Mouse (Mus musculus) embryonic facial prominence, embryonic 13.5 days (tissue): ENCODE measurements around the gene Esrrg. TPM values are rescaled to one million over a fixed set of nuclear protein-coding genes. Genes with fewer than 3 reads are reported as not detected.

Experiments used
- ATAC-seq: fragments of 200-750 bp; cut with Nextera tagmentation; 2 replicates; pipeline ENCODE4 v1.8.0; 2017; ENCODE audit warnings: low read depth; ENCODE audit not compliant: insufficient number of reproducible peaks, insufficient read depth, low FRiP score, low TSS enrichment
- H3K27ac ChIP-seq: fragments of 300-500 bp; sonication (generic); 2 replicates; pipeline ENCODE4 v1.5.1; 2015; ENCODE audit warnings: moderate library complexity, mild to moderate bottlenecking, inconsistent platforms
- H3K27me3 ChIP-seq: fragments of 300-500 bp; sonication (generic); 2 replicates; pipeline ENCODE4 v1.6.1; 2015; ENCODE audit warnings: mild to moderate bottlenecking, inconsistent platforms
- H3K36me3 ChIP-seq: fragments of 300-500 bp; sonication (generic); 2 replicates; pipeline ENCODE4 v1.6.1; 2015; ENCODE audit warnings: mild to moderate bottlenecking, inconsistent platforms
- H3K4me1 ChIP-seq: fragments of 300-500 bp; sonication (generic); 2 replicates; pipeline ENCODE4 v1.6.1; 2015; ENCODE audit warnings: inconsistent platforms
- H3K4me2 ChIP-seq: fragments of 300-500 bp; sonication (generic); 2 replicates; pipeline ENCODE4 v1.6.1; 2015; ENCODE audit warnings: moderate library complexity, mild to moderate bottlenecking, inconsistent platforms
- H3K4me3 ChIP-seq: fragments of 300-500 bp; sonication (generic); 2 replicates; pipeline ENCODE4 v1.5.1; 2015; ENCODE audit warnings: mild to moderate bottlenecking, inconsistent platforms
- H3K9ac ChIP-seq: fragments of 300-500 bp; sonication (generic); 2 replicates; pipeline ENCODE4 v1.6.1; 2015; ENCODE audit warnings: mild to moderate bottlenecking, inconsistent platforms
- H3K9me3 ChIP-seq: fragments of 300-500 bp; sonication (generic); 2 replicates; pipeline ENCODE4 v1.6.1; 2016; ENCODE audit warnings: inconsistent platforms
- WGBS: fragments of 180-500 bp; shearing (Covaris S2); methylation state at CpG from one replicate; pipeline ENCODE4 v1.1.7; 2015; ENCODE audit warnings: mixed read lengths; 5-methylcytosine and 5-hydroxymethylcytosine counted together
- polyA plus RNA-seq: library from polyadenylated mRNA; unstranded; fragments of >200 nt; fragmentation: Nextera tagmentation; extraction: Ambion mirVana; gene quantifications from 2 replicates; pipeline ENCODE4 v1.2.1, GENCODE M21; 2015

Esrrg gene
- polyA plus RNA-seq, 1 experiment from 2014 or later: 1.00 TPM

GRCm38 (mm10) chr1:187650786-187651687, 42.4 kb downstream of the Esrrg start:
- ATAC-seq: no peak
- Histone ChIP-seq H3K4me1 (peaks cover 18% of the 10 kb centered on the region), H3K4me2 (peak overlapping the region; percentile 99), H3K27ac (no peak overlapping the region), H3K36me3 (no peaks in the 10 kb centered on the region), H3K4me3 (peak overlapping the region; percentile 61), H3K9me3 (no peaks in the 10 kb centered on the region), H3K27me3 (peaks cover 7% of the 10 kb centered on the region), H3K9ac (peak overlapping the region; percentile 81)
- 10% methylated on average over 24 of the region's 24 CpGs for WGBS

- peak overlapping the region; percentile 61 for H3K4me3 ChIP-seq
- H3K27ac ChIP-seq: no peak overlapping the region
These were observed 43.2 kb downstream of the Esrrg start for GRCm38 (mm10) chr1:187651688-187652241.

DNA sequence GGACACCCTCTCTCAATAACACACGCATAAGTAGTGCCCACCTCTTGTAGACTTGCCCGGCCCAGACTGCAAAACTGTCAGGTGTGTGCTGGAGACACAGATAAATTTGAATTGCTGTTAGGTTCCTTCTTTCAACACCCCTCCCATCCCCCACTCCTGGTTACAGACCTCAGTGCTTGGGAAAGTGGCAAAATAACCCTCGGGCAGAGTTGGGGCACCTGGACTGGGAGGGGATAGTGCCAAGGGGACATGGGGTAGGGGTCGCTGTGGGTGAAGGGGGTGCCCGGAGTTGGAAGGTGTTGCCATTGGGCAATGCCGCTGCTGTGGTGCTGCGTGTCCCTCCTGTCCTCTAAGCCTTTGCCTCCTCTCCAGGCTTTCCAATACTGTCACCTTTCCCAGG, 43.9 kb downstream of the Esrrg start:
- Histone ChIP-seq H3K4me2 (peak overlapping the region; percentile 99), H3K27ac (no peak overlapping the region), H3K36me3 (no peaks in the 10 kb centered on the region), H3K27me3 (peaks cover 7% of the 10 kb centered on the region), H3K9ac (no peak overlapping the region), H3K4me1 (peaks cover 18% of the 10 kb centered on the region), H3K4me3 (peak overlapping the region; percentile 61), H3K9me3 (no peaks in the 10 kb centered on the region)
- no peak for ATAC-seq
- 13% methylated on average over 7 of the region's 7 CpGs for WGBS

More at GRCm38 (mm10) chr1:187651688-187652241, 43.2 kb downstream of the Esrrg start:
- Histone ChIP-seq H3K36me3 (no peaks in the 10 kb centered on the region), H3K27me3 (peaks cover 7% of the 10 kb centered on the region), H3K9ac (peak overlapping the region; percentile 81), H3K9me3 (no peaks in the 10 kb centered on the region), H3K4me2 (peak overlapping the region; percentile 99), H3K4me1 (peaks cover 18% of the 10 kb centered on the region)
- WGBS: 0% methylated on average over 47 of the region's 47 CpGs
- 0 out of 2 replicates have a peak, but pooled peaks have one; percentile 32 for ATAC-seq

- Histone ChIP-seq H3K4me3 (no peak overlapping the region), H3K27me3 (peaks cover 7% of the 10 kb centered on the region), H3K9ac (no peak overlapping the region), H3K4me1 (peaks cover 18% of the 10 kb centered on the region), H3K9me3 (no peaks in the 10 kb centered on the region), H3K27ac (no peak overlapping the region), H3K4me2 (no peak overlapping the region), H3K36me3 (no peaks in the 10 kb centered on the region)
- no peak for ATAC-seq
- 56% methylated on average over 9 of the region's 9 CpGs for whole genome bisulfite sequencing
These were observed 44.8 kb downstream of the Esrrg start for GRCm38 (mm10) chr1:187653390-187653789.

DNA sequence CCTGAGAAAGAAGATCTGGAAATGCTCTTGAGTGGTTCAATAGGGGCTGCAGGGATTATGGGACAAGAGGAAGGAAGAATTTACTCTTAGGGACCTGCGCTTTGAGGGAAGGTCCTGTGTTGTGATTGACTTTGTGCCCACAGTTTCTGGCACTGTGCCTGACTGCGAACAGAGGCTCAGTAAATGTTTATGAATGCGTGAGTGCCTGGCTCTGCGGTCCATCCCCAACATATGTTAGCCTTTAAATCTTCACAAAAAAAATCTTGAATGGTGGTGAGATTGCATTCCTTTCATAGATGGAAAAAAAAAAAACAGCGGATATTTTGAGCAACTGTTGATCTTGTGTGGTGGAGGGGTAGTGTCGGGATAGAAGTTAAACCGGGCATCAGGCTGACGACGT, 52.4 kb downstream of the Esrrg start:
- ATAC-seq: no peak
- H3K27ac ChIP-seq: no peak overlapping the region
- 20% methylated on average over 9 of the region's 9 CpGs for WGBS
- peaks cover 37% of the 10 kb centered on the region for H3K4me1 ChIP-seq
- H3K4me2 ChIP-seq: 0 out of 2 replicates have a peak overlapping the region, but pooled peaks have one; percentile 29
- no peaks in the 10 kb centered on the region for H3K9me3 ChIP-seq
- H3K27me3 ChIP-seq: 0 out of 2 replicates have a peak, but pooled peaks cover 4% of the 10 kb centered on the region
- no peaks in the 10 kb centered on the region for H3K36me3 ChIP-seq
- no peak overlapping the region for H3K9ac ChIP-seq
- no peak overlapping the region for H3K4me3 ChIP-seq

DNA sequence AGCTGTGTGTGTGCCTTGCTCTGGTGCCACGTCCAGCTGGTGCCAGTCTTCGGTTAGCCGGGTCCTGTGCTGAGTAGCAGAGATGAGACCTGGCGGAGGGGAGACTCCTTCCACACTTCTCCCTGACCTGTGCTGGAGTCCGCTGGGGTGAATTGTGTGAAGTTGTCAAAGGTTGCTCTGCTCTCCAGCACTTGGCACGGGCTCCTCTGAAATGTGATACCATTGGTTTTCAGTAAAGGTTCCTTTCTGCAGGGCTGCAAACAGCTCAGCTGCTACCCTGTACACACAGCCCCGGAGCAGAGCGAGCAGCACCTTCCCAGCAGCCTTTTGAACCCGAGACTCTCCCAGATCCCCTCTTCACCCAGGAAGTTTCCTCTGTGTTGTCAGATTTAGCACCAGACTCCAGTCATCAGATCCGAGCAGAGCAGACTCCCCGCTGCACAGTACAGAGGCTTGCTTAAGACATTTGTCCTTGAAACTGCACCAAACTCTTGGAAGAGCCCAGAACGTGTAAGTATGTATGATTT, 53.6 kb downstream of the Esrrg start:
- no peaks in the 10 kb centered on the region for H3K9me3 ChIP-seq
- no peak for ATAC-seq
- H3K4me1 ChIP-seq: peaks cover 40% of the 10 kb centered on the region
- H3K27me3 ChIP-seq: 0 out of 2 replicates have a peak, but pooled peaks cover 4% of the 10 kb centered on the region
- H3K36me3 ChIP-seq: no peaks in the 10 kb centered on the region
- H3K4me3 ChIP-seq: no peak overlapping the region
- WGBS: 23% methylated on average over 12 of the region's 12 CpGs
- peak overlapping the region; percentile 41 for H3K4me2 ChIP-seq
- no peak overlapping the region for H3K9ac ChIP-seq
- H3K27ac ChIP-seq: no peak overlapping the region; the same call in 1 of the 2 replicates

DNA sequence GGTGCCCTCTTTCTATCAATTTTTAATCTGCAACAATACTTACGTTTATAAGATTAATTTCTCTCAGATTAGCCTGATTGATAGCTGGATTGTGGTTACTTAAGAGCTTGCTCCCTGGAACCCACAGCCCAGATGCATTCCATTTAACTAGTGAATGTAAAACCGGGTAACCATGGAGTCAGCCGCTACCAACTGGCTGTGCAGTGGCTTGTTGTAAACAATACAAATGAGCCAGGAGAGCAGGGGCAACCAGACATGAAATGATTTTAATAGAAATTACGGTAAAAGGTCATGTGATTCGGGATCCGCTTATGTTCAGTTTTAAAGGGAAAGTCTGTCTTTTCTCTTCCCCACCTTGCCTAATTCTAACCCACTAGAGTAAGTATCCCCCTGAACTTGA, 54.8 kb downstream of the Esrrg start:
- no peak for ATAC-seq
- Histone ChIP-seq H3K4me2 (no peak overlapping the region), H3K36me3 (no peaks in the 10 kb centered on the region), H3K4me3 (no peak overlapping the region), H3K9ac (no peak overlapping the region), H3K9me3 (no peaks in the 10 kb centered on the region), H3K27me3 (0 out of 2 replicates have a peak, but pooled peaks cover 4% of the 10 kb centered on the region), H3K27ac (no peak overlapping the region), H3K4me1 (peaks cover 40% of the 10 kb centered on the region)
- WGBS: 41% methylated on average over 6 of the region's 6 CpGs

DNA sequence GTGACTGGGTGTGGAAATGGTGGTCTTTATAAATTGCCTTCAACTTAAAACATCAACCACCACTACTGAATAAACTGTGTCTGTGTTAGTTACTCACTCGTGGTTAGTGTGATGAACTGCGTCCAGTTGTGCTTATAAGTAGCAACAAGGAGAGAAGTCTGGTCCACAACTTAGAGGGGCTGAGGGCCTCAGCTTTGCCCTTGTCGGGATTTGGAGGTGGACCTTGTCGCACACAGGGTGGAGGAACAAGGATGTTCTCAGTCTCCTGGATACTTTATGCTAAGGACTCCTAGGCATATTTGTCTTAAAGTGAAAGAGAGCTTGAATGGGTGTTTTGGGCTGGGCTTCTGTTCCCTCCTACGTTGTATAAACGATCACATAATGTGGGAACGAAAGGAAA, 55.7 kb downstream of the Esrrg start:
- no peaks in the 10 kb centered on the region for H3K27me3 ChIP-seq
- 89% methylated on average over 7 of the region's 7 CpGs for WGBS
- no peaks in the 10 kb centered on the region for H3K9me3 ChIP-seq
- no peak for ATAC-seq
- no peak overlapping the region for H3K9ac ChIP-seq
- peaks cover 40% of the 10 kb centered on the region for H3K4me1 ChIP-seq
- no peaks in the 10 kb centered on the region for H3K36me3 ChIP-seq
- no peak overlapping the region for H3K27ac ChIP-seq
- no peak overlapping the region for H3K4me2 ChIP-seq
- H3K4me3 ChIP-seq: no peak overlapping the region

DNA sequence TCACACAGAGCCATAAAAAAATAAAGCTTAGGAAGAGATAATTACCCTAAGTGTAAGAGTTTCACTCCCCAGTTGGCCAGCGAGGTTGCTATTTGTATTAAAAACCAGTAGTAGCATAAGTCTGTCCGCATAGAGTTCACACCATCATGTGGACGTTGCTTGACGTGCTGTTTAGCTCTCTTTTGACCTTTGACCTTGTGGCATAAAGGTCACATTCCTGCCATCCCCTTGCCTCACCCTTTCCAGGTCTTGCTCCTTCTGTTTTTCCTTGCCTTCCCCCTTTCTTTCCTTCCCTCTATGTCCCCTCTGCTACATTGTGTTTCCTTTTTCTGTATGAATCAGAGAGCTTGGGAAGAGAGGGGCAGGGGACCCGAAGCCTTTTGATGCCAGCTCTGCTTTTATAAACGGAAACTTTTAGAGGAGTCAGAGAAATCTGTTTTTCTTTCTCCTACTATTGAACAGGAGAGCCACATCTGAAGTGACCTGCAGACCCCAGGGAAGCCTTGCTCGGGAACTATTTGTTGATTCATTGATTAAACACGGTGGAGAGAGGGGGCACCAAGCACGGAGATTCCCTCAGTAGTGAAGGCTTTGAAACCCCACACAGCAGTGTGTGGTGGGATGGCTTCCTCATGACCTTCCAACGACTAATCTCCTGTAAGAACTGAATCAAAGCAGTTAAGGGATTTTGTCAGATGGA, 57.5 kb downstream of the Esrrg start:
- no peak overlapping the region for H3K9ac ChIP-seq
- H3K4me2 ChIP-seq: no peak overlapping the region
- ATAC-seq: no peak
- no peaks in the 10 kb centered on the region for H3K27me3 ChIP-seq
- H3K27ac ChIP-seq: no peak overlapping the region
- 26% methylated on average over 10 of the region's 10 CpGs for WGBS
- no peak overlapping the region for H3K4me3 ChIP-seq
- peaks cover 34% of the 10 kb centered on the region for H3K4me1 ChIP-seq
- no peaks in the 10 kb centered on the region for H3K36me3 ChIP-seq
- H3K9me3 ChIP-seq: no peaks in the 10 kb centered on the region

- Histone ChIP-seq H3K4me2 (no peak overlapping the region), H3K27me3 (no peaks in the 10 kb centered on the region), H3K4me1 (0 out of 2 replicates have a peak, but pooled peaks cover 5% of the 10 kb centered on the region), H3K27ac (no peak overlapping the region), H3K9me3 (no peaks in the 10 kb centered on the region), H3K36me3 (no peaks in the 10 kb centered on the region), H3K4me3 (no peak overlapping the region), H3K9ac (no peak overlapping the region)
- WGBS: 91% methylated on average over 6 of the region's 6 CpGs
- ATAC-seq: no peak
These were observed 61.2 kb downstream of the Esrrg start for GRCm38 (mm10) chr1:187669746-187670145.

- Histone ChIP-seq H3K9ac (no peak overlapping the region), H3K4me1 (no peaks in the 10 kb centered on the region; the same call in 1 of the 2 replicates), H3K27me3 (no peaks in the 10 kb centered on the region), H3K4me2 (no peak overlapping the region), H3K4me3 (no peak overlapping the region), H3K36me3 (no peaks in the 10 kb centered on the region), H3K9me3 (no peaks in the 10 kb centered on the region), H3K27ac (no peak overlapping the region)
- WGBS: 57% methylated on average over 5 of the region's 5 CpGs
- ATAC-seq: no peak
These were observed 63.9 kb downstream of the Esrrg start for GRCm38 (mm10) chr1:187672446-187672845.
